Mouse (Mus musculus) olfactory bulb, adult 2 months (tissue): ENCODE measurements around the gene Theg.

Source experiments
- CTCF ChIP-seq: fragments of 200-500 bp; IDR thresholded peaks from 2 replicates; pipeline ENCODE4 v1.5.1; 2012; ENCODE audit warnings: low read depth, mild to moderate bottlenecking, low read length, moderate library complexity; ENCODE audit not compliant: insufficient read depth
- POLR2A ChIP-seq: fragments of 200-500 bp; IDR thresholded peaks from 2 replicates; pipeline ENCODE4 v1.6.1; 2012; ENCODE audit warnings: mild to moderate bottlenecking, low read depth, low read length, moderate library complexity; ENCODE audit not compliant: insufficient read depth

DNA sequence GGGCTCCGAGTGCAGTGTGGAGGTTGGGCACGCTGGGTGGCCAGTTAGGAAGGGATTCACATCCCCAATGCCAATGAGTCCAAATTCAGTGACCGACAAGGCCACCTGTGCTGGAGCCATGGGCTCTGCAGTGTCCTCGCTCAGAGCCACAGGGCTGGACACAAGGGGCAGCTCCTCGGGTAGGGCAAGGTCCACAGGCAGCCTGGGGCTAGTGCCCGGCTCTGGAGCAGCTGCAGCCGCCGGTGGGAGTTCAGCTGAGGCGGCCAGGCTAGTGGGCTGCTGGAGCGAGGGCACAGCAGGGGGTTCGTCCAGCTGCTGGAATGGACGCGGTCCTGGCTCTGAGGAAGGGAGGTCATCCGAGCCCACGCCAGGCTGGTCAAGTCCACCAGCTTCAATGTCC, 45.6 kb downstream of the Theg start:
- TF ChIP-seq CTCF: no peak
- no peak for TF ChIP-seq POLR2A
